Mouse (Mus musculus): ENCODE measurements around the gene Cpne4. TPM values are rescaled to one million over a fixed set of nuclear protein-coding genes. Genes with fewer than 3 reads are reported as not detected.

Gene Cpne4
- polyA plus RNA-seq, 1 experiment from 2014 or later, result 0.50 TPM

DNA sequence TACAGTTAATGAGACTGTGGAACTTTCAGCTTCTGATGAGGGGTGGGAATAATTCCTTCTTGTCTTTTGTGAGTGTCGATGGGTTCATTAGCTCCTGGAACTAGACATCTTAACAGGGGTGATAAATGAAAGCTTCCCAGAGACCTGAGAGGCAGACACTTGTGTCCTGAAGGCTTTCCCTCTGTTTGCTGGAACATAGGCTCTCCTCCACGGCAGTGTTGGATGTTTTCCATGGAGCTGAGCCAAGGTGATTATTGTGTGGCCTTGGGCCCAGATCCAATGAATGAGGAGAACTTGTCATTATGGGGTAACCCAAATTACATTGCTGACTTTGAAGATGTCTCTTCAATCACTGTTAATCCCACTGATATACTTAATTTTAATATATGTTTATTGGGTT, 146.1 kb downstream of the Cpne4 start:
- Histone ChIP-seq H3K4me2 (no peak overlapping the region), H3K4me3 (replicated peaks) (no peak overlapping the region), H3K9ac (no peak overlapping the region), H3K27me3 (replicated peaks) (no peaks in the 10 kb centered on the region), H3K27ac (no peak overlapping the region), H3K36me3 (no peaks in the 10 kb centered on the region), H3K9me3 (no peaks in the 10 kb centered on the region), H3K4me1 (no peaks in the 10 kb centered on the region)
- ATAC-seq (ENCODE audit: insufficient read depth, low FRiP score, low read depth), result no peak
- 51% methylated on average over 2 of the region's 2 CpGs for WGBS

- Histone ChIP-seq H3K4me2 (no peak overlapping the region), H3K4me3 (replicated peaks) (no peak overlapping the region), H3K27ac (no peak overlapping the region), H3K9ac (no peak overlapping the region), H3K4me1 (no peaks in the 10 kb centered on the region), H3K36me3 (no peaks in the 10 kb centered on the region), H3K27me3 (replicated peaks) (no peaks in the 10 kb centered on the region), H3K9me3 (no peaks in the 10 kb centered on the region)
- no peak for ATAC-seq (ENCODE audit: insufficient read depth, low FRiP score, low read depth)
- WGBS, result 84% methylated on average over 5 of the region's 5 CpGs
Measured at GRCm38 (mm10) chr9:104710831-104711230, 163.7 kb downstream of the Cpne4 start.

DNA sequence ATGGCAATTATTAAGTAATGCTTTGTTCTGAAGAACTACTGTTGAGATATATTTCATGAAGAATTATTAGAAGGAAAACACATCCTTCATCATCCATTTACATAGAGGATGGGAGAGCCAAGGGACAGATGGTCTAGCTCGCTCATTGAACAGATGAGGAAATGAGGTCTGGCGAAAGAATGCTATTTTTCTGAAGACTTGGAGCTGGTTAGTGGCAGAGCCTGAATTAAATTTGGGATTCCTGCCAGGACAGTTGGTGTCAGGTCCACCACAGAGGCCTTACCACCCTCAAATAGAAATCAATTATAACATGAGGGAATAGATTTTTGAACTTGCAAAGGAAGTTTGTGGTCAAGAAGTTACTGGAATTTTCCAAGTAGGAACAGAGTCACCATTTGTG, 178.2 kb downstream of the Cpne4 start:
- Histone ChIP-seq H3K4me1 (no peaks in the 10 kb centered on the region), H3K27ac (no peak overlapping the region), H3K9ac (no peak overlapping the region), H3K9me3 (no peaks in the 10 kb centered on the region), H3K36me3 (no peaks in the 10 kb centered on the region), H3K4me2 (no peak overlapping the region), H3K4me3 (replicated peaks) (no peak overlapping the region), H3K27me3 (replicated peaks) (no peaks in the 10 kb centered on the region)
- ATAC-seq (ENCODE audit: insufficient read depth, low FRiP score, low read depth), result no peak
- whole genome bisulfite sequencing, result 75% methylated on average over 2 of the region's 2 CpGs

DNA sequence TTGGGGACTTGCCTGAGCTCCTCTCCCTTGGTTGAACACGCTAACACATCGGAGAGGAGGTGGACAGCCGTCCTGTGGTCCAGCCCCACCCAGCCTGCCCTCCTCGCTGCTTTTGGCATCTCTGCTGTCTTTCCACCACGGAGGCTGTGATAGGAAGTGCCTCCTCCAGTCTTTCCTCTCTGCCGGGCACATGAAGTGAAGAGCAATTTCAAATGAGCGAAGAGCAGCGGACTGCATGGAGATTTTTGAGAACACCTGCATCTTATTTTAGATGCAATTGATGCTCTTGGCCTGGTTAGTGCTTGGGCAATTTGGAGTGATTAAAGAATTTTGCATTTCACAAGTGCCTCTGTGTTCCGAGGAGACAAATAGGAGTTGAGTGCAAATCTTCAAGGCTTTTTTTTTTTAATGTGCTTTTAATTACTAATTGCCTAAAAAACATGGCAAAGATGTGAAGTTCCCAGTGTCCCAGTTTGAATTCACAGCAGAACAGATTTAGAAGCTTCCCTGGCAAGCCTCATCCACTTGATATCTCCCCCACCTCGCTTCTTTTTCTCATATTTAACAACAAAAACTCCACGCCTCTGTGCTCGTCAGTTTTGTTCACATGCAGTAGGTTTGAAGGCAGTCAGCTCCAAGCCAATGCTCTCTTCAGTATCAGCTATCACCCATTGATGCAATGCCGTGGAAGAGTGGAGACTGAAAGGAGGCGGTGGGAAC, 195.7 kb downstream of the Cpne4 start:
- no peaks in the 10 kb centered on the region for H3K9me3 ChIP-seq
- no peaks in the 10 kb centered on the region for H3K4me1 ChIP-seq
- ATAC-seq (ENCODE audit: insufficient read depth, low FRiP score, low read depth), result no peak
- no peak overlapping the region for H3K4me3 ChIP-seq (replicated peaks)
- no peaks in the 10 kb centered on the region for H3K27me3 ChIP-seq (replicated peaks)
- no peaks in the 10 kb centered on the region for H3K36me3 ChIP-seq
- no peak overlapping the region for H3K4me2 ChIP-seq
- 78% methylated on average over 14 of the region's 14 CpGs for WGBS
- no peak overlapping the region for H3K9ac ChIP-seq
- H3K27ac ChIP-seq, result no peak overlapping the region

GRCm38 (mm10) chr9:104755519-104755918, 208.4 kb downstream of the Cpne4 start:
- Histone ChIP-seq H3K36me3 (no peaks in the 10 kb centered on the region), H3K27me3 (replicated peaks) (no peaks in the 10 kb centered on the region), H3K9me3 (no peaks in the 10 kb centered on the region), H3K4me3 (replicated peaks) (no peak overlapping the region), H3K27ac (no peak overlapping the region), H3K9ac (no peak overlapping the region), H3K4me1 (no peaks in the 10 kb centered on the region), H3K4me2 (no peak overlapping the region)
- 63% methylated on average over 14 of the region's 14 CpGs for WGBS
- no peak for ATAC-seq (ENCODE audit: insufficient read depth, low FRiP score, low read depth)

DNA sequence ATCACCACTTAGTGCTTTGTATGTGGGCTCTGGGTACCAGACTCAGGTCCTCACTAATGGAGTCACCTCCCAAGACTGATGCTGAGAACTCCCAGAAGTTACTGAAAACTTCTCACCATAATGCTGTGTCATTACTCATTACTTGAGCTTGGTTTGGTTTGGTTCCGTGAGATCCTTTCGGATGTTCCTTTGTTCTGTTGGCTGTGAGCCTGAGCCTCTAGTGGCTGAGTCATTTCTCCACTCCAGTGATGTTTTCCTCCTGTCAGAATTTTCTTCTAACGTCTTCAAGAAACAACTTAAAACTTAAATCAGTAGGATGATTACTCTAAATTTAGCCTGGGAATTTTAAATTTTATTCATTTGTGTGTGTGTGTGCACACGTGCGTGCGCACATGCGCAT, 212.9 kb downstream of the Cpne4 start:
- ATAC-seq (ENCODE audit: insufficient read depth, low FRiP score, low read depth), result no peak
- Histone ChIP-seq H3K27me3 (replicated peaks) (no peaks in the 10 kb centered on the region), H3K9me3 (no peaks in the 10 kb centered on the region), H3K9ac (no peak overlapping the region), H3K36me3 (no peaks in the 10 kb centered on the region), H3K4me3 (replicated peaks) (no peak overlapping the region), H3K4me2 (no peak overlapping the region), H3K4me1 (no peaks in the 10 kb centered on the region), H3K27ac (no peak overlapping the region)
- WGBS, result 82% methylated on average over 7 of the region's 7 CpGs

DNA sequence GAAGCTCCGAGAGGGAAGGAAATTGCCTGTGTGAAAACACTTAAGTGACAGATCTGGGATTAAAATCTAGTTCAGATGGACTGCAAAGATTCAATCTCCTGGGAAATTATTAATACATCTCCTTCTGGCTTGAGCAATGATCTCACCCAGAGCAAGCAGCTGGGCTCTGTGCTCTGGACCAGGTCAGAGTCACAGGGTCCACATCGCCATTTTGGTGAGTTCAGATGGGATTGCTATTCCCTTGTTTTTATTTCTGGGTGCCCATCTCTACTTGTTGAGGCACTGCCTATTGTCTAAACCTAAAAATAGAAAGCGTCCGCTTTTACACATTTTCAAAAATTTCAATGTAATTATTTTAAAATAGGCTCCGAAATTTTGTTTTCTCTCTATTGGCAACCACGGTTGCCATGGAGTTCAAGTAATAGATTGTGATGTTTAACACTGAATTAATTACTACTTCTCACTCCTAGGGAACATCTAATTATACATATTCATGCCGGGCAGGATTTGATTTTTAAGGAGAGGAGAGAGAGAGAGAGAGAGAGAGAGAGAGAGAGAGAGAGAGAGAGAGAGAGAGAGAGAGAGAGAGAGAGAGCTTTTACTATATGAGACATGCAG, 229.2 kb downstream of the Cpne4 start:
- Histone ChIP-seq H3K4me2 (no peak overlapping the region), H3K36me3 (no peaks in the 10 kb centered on the region), H3K4me1 (no peaks in the 10 kb centered on the region), H3K9ac (no peak overlapping the region), H3K27me3 (replicated peaks) (no peaks in the 10 kb centered on the region), H3K4me3 (replicated peaks) (no peak overlapping the region), H3K9me3 (no peaks in the 10 kb centered on the region), H3K27ac (no peak overlapping the region)
- 89% methylated on average over 7 of the region's 7 CpGs for WGBS
- ATAC-seq (ENCODE audit: insufficient read depth, low FRiP score, low read depth), result no peak

- H3K4me1 ChIP-seq, result no peaks in the 10 kb centered on the region
- H3K9ac ChIP-seq, result no peak overlapping the region
- H3K4me2 ChIP-seq, result no peak overlapping the region
- H3K9me3 ChIP-seq, result no peaks in the 10 kb centered on the region
- H3K27ac ChIP-seq, result no peak overlapping the region
- no peaks in the 10 kb centered on the region for H3K27me3 ChIP-seq (replicated peaks)
- no peaks in the 10 kb centered on the region for H3K36me3 ChIP-seq
- H3K4me3 ChIP-seq (replicated peaks), result no peak overlapping the region
- WGBS, result 55% methylated on average over 3 of the region's 3 CpGs
- ATAC-seq (ENCODE audit: insufficient read depth, low FRiP score, low read depth), result no peak
Measured at GRCm38 (mm10) chr9:104777135-104777534, 230.0 kb downstream of the Cpne4 start.

DNA sequence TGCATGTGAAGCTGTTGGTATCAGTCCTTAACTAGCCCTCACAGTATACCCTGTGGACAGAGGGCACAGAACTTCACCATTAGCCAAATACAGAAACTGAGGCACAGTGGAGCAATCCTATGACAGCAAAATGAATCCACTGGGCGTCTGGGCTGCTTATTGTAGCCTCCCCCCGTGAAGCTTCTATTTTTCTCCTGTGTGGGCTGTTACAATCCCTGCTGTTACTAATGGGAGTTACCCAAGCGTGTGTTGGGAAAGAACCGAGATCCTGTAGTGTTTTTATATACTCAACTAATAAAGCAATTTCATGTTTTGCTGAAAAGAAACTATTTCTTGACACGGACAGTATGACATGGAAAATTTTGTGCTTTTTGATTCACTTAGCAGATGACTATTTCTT, 230.7 kb downstream of the Cpne4 start:
- no peak overlapping the region for H3K9ac ChIP-seq
- WGBS, result 73% methylated on average over 5 of the region's 5 CpGs
- no peak overlapping the region for H3K4me2 ChIP-seq
- no peak overlapping the region for H3K4me3 ChIP-seq (replicated peaks)
- H3K9me3 ChIP-seq, result no peaks in the 10 kb centered on the region
- ATAC-seq (ENCODE audit: insufficient read depth, low FRiP score, low read depth), result no peak
- H3K36me3 ChIP-seq, result no peaks in the 10 kb centered on the region
- no peak overlapping the region for H3K27ac ChIP-seq
- no peaks in the 10 kb centered on the region for H3K27me3 ChIP-seq (replicated peaks)
- no peaks in the 10 kb centered on the region for H3K4me1 ChIP-seq

- 24% methylated on average over 2 of the region's 2 CpGs for WGBS
- Histone ChIP-seq H3K9me3 (no peaks in the 10 kb centered on the region), H3K36me3 (no peaks in the 10 kb centered on the region), H3K4me2 (no peak overlapping the region), H3K9ac (no peak overlapping the region), H3K4me3 (replicated peaks) (no peak overlapping the region), H3K4me1 (no peaks in the 10 kb centered on the region), H3K27ac (no peak overlapping the region), H3K27me3 (replicated peaks) (no peaks in the 10 kb centered on the region)
- ATAC-seq (ENCODE audit: insufficient read depth, low FRiP score, low read depth), result no peak
Measured at GRCm38 (mm10) chr9:104796601-104797000, 249.5 kb downstream of the Cpne4 start.

- Histone ChIP-seq H3K4me2 (no peak overlapping the region), H3K4me1 (no peaks in the 10 kb centered on the region), H3K27me3 (replicated peaks) (no peaks in the 10 kb centered on the region), H3K9ac (no peak overlapping the region), H3K36me3 (no peaks in the 10 kb centered on the region), H3K4me3 (replicated peaks) (no peak overlapping the region), H3K9me3 (no peaks in the 10 kb centered on the region), H3K27ac (no peak overlapping the region)
- WGBS, result 72% methylated on average over 4 of the region's 4 CpGs
- ATAC-seq (ENCODE audit: insufficient read depth, low FRiP score, low read depth), result no peak
Measured at GRCm38 (mm10) chr9:104804776-104805175, 257.7 kb downstream of the Cpne4 start.

DNA sequence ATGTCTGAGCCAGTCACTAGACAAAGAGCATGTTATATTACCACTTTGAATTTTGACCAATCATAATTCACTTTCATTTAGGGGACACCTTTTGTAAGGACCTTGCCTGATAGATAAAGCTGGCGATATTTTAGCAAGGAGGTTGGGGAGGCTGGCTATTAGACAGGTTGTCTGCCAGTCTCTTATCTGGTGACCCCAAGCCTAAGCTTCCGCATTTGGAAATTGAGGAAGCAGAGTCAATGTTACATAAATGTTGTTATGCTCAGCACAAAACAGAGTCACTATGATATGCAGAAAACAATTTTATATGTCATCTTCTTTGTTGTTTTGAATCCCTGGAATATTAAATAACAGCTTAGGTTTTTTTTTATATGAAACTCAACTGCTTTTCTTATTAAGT, 267.6 kb downstream of the Cpne4 start:
- no peaks in the 10 kb centered on the region for H3K4me1 ChIP-seq
- no peak overlapping the region for H3K4me2 ChIP-seq
- no peaks in the 10 kb centered on the region for H3K36me3 ChIP-seq
- no peak for ATAC-seq (ENCODE audit: insufficient read depth, low FRiP score, low read depth)
- WGBS, result 79% methylated on average over 2 of the region's 2 CpGs
- H3K9ac ChIP-seq, result no peak overlapping the region
- H3K9me3 ChIP-seq, result no peaks in the 10 kb centered on the region
- no peaks in the 10 kb centered on the region for H3K27me3 ChIP-seq (replicated peaks)
- no peak overlapping the region for H3K27ac ChIP-seq
- no peak overlapping the region for H3K4me3 ChIP-seq (replicated peaks)

- no peaks in the 10 kb centered on the region for H3K4me1 ChIP-seq
- 64% methylated on average over 3 of the region's 3 CpGs for WGBS
- H3K36me3 ChIP-seq, result no peaks in the 10 kb centered on the region
- no peak overlapping the region for H3K27ac ChIP-seq
- H3K9ac ChIP-seq, result no peak overlapping the region
- no peaks in the 10 kb centered on the region for H3K9me3 ChIP-seq
- H3K4me3 ChIP-seq (replicated peaks), result no peak overlapping the region
- no peak for ATAC-seq (ENCODE audit: insufficient read depth, low FRiP score, low read depth)
- H3K4me2 ChIP-seq, result no peak overlapping the region
- no peaks in the 10 kb centered on the region for H3K27me3 ChIP-seq (replicated peaks)
Measured at GRCm38 (mm10) chr9:104828646-104829045, 281.6 kb downstream of the Cpne4 start.

All from stomach, embryonic 15.5 days (tissue).